Mouse (Mus musculus): Measurements from ENCODE around the gene Ankef1.

- TF ChIP-seq CTCF (IDR thresholded peaks at IDR 0.05; ENCODE audit: extremely low read depth, insufficient read depth, low read length) (no peak), POLR2A (IDR thresholded peaks at IDR 0.05; ENCODE audit: extremely low read depth, insufficient read depth, low read length) (no peak)
Measured at GRCm38 (mm10) chr2:136513806-136514205, 12.1 kb downstream of the Ankef1 start.
